11 mouse cellular contexts compared by ENCODE assay signal in the genomic region with DNA sequence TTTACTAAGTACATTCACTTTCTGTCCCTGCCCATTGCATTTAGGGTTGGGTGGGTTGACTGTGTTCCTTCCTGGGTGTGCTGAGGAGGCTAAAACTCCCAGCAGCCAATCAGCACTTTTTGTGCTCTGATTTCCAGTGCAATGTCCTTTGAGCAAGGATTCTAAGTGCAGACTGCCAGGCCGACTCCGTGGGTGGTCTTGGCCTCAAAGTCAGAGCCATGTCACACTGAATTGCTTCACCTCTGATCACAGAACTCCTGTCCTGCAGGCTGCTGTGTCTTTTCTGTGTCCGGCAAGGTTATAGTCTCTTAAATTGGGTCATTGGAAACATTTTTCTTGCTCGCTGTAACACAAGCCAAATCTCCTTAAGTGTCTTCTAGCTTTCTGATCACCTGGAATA.
DNase-seq lines count a peak whose midpoint lies in the region; ATAC-seq lines count a peak whose summit lies in the region.
"Had no signal": no experiment of that assay in that cellular context is flagged by ENCODE, and none has a peak within 500 bp of the region (broad histone marks: within the 10 kb centered on the region; RNA-seq: fewer than 3 reads in every experiment).

No protein-coding gene starts in this region.

- H3K27ac ChIP-seq in hindbrain, embryonic 11.5 days (ENCODE audit: low read depth, low read length) = no peak overlapping the region
- no peak overlapping the region for H3K27ac ChIP-seq in hindbrain, embryonic 13.5 days
- H3K27ac ChIP-seq: liver, embryonic 12.5 days had no signal

- DNase-seq in hindbrain, embryonic 11.5 days (ENCODE audit: low spot score) = peak; percentile 6
- DNase-seq in ZHBTc4 (ENCODE audit: low read depth, low spot score) = peak; percentile 75
- DNase-seq in cerebellum, postnatal 36 days = peak; percentile 42 to 48
- peak; percentile 1 for DNase-seq in lung, postnatal 36 days
- no peak for DNase-seq in yolk sac, embryonic 10.5 days (ENCODE audit: low spot score)
- no peak for DNase-seq in adrenal gland, postnatal 25 days
- no peak for DNase-seq in adrenal gland, adult (ENCODE audit: inconsistent age in 2 of 2, low spot score in 1 of 2)
- DNase-seq: B cell, adult 2 months; kidney, adult 8-10 months had no signal

- no peak overlapping the region for H3K9ac ChIP-seq in hindbrain, embryonic 11.5 days (ENCODE audit: low read depth, low read length)
- no peak overlapping the region for H3K9ac ChIP-seq in hindbrain, embryonic 13.5 days
- H3K9ac ChIP-seq: liver, embryonic 12.5 days had no signal

- no peak overlapping the region for H3K4me3 ChIP-seq in hindbrain, embryonic 11.5 days (ENCODE audit: low read depth, low read length)
- H3K4me3 ChIP-seq in hindbrain, embryonic 13.5 days = no peak overlapping the region
- H3K4me3 ChIP-seq: liver, embryonic 12.5 days had no signal

- no peaks in the 10 kb centered on the region for H3K27me3 ChIP-seq in hindbrain, embryonic 11.5 days (ENCODE audit: control insufficient read depth, insufficient read depth, low read length)
- no peaks in the 10 kb centered on the region for H3K27me3 ChIP-seq in hindbrain, embryonic 13.5 days
- H3K27me3 ChIP-seq: liver, embryonic 12.5 days had no signal

- H3K4me1 ChIP-seq in hindbrain, embryonic 11.5 days (replicated peaks; ENCODE audit: control insufficient read depth, insufficient read depth, low read length) = no peaks in the 10 kb centered on the region
- H3K4me1 ChIP-seq in hindbrain, embryonic 13.5 days (replicated peaks) = no peaks in the 10 kb centered on the region
- H3K4me1 ChIP-seq: liver, embryonic 12.5 days had no signal

- no peak overlapping the region for H3K4me2 ChIP-seq in hindbrain, embryonic 11.5 days (replicated peaks; ENCODE audit: low read depth, low read length)
- no peak overlapping the region for H3K4me2 ChIP-seq in hindbrain, embryonic 13.5 days
- H3K4me2 ChIP-seq: liver, embryonic 12.5 days had no signal

- no peaks in the 10 kb centered on the region for H3K9me3 ChIP-seq in hindbrain, embryonic 11.5 days (ENCODE audit: control insufficient read depth, low read length)
- H3K9me3 ChIP-seq in hindbrain, embryonic 13.5 days = no peaks in the 10 kb centered on the region
- H3K9me3 ChIP-seq: liver, embryonic 12.5 days had no signal

- 64% methylated on average over 4 of the region's 4 CpGs for WGBS in hindbrain, embryonic 11.5 days
- 78% methylated on average over 4 of the region's 4 CpGs for WGBS in hindbrain, embryonic 13.5 days

- no peaks in the 10 kb centered on the region for H3K36me3 ChIP-seq in hindbrain, embryonic 11.5 days (ENCODE audit: control insufficient read depth, insufficient read depth, low read length)
- H3K36me3 ChIP-seq in hindbrain, embryonic 13.5 days = no peaks in the 10 kb centered on the region
- H3K36me3 ChIP-seq: liver, embryonic 12.5 days had no signal

- no peak for ATAC-seq in hindbrain, embryonic 11.5 days (ENCODE audit: low FRiP score)
- no peak for ATAC-seq in hindbrain, embryonic 13.5 days (ENCODE audit: low FRiP score)
- ATAC-seq: liver, embryonic 12.5 days had no signal

Comparison
In these comparisons a context has a peak if more than half of its experiments do, and no peak if none do; other contexts are left out.
1. DNase-seq: peak in hindbrain, embryonic 11.5 days (single experiment), ZHBTc4 (single experiment), cerebellum, postnatal 36 days (2 of 2) and lung, postnatal 36 days (single experiment); none in yolk sac, embryonic 10.5 days (single experiment), adrenal gland, postnatal 25 days (single experiment) and adrenal gland, adult (0 of 2).